Mouse (Mus musculus) frontal cortex, adult (tissue): ENCODE measurements around the gene Spata16.
"Not testable (repeated sequence)": the region's sequence is repeated elsewhere in the genome, so short reads cannot be mapped to it uniquely, and the experiment has no call there.

ENCODE experiments used
- ATAC-seq: cut with Nextera tagmentation; 2 replicates; pipeline ENCODE4 v1.9.2; 2017; ENCODE audit warnings: mild to moderate bottlenecking, moderate library complexity, mixed read lengths; ENCODE audit not compliant: low TSS enrichment

Spata16 gene

GRCm38 (mm10) chr3:26637402-26637801, at the start of gene Spata16:
Gene Spata16 (plus strand): TSS chr3:26637620.
- no peak for ATAC-seq

- ATAC-seq, result no peak
Observed at GRCm38 (mm10) chr3:26604861-26605260, 32.6 kb upstream of the Spata16 start.

- ATAC-seq, result no peak
Observed at GRCm38 (mm10) chr3:26608531-26608930, 28.9 kb upstream of the Spata16 start.

GRCm38 (mm10) chr3:26639214-26639613, 1.8 kb downstream of the Spata16 start:
- peak; percentile 55 for ATAC-seq

GRCm38 (mm10) chr3:26639851-26640250, 2.4 kb downstream of the Spata16 start:
- ATAC-seq, result no peak

- no peak for ATAC-seq
Observed at GRCm38 (mm10) chr3:26640321-26641075, 3.1 kb downstream of the Spata16 start.

- ATAC-seq, result no peak
Observed at GRCm38 (mm10) chr3:26641351-26642249, 4.2 kb downstream of the Spata16 start.

GRCm38 (mm10) chr3:26644136-26644535, 6.7 kb downstream of the Spata16 start:
- no peak for ATAC-seq

GRCm38 (mm10) chr3:26646834-26647233, 9.4 kb downstream of the Spata16 start:
- ATAC-seq, result no peak

- peak; percentile 72 for ATAC-seq
Observed at GRCm38 (mm10) chr3:26685832-26686231, 48.4 kb downstream of the Spata16 start.

- ATAC-seq, result not testable (repeated sequence)
Observed at GRCm38 (mm10) chr3:26709492-26709891, 72.1 kb downstream of the Spata16 start.

- ATAC-seq, result no peak
Observed at GRCm38 (mm10) chr3:26727526-26727925, 90.1 kb downstream of the Spata16 start.

GRCm38 (mm10) chr3:26750492-26750891, 113.1 kb downstream of the Spata16 start:
- ATAC-seq, result no peak

GRCm38 (mm10) chr3:26752441-26752840, 115.0 kb downstream of the Spata16 start:
- ATAC-seq, result no peak

- ATAC-seq, result peak; percentile 88
Observed at GRCm38 (mm10) chr3:26793334-26794101, 156.1 kb downstream of the Spata16 start.

GRCm38 (mm10) chr3:26795851-26796538, 158.6 kb downstream of the Spata16 start:
- ATAC-seq, result no peak

GRCm38 (mm10) chr3:26796954-26797353, 159.5 kb downstream of the Spata16 start:
- ATAC-seq, result peak; percentile 69

- ATAC-seq, result peak; percentile 55
Observed at GRCm38 (mm10) chr3:26814307-26814706, 176.9 kb downstream of the Spata16 start.

GRCm38 (mm10) chr3:26815764-26816163, 178.3 kb downstream of the Spata16 start:
- peak; percentile 84 for ATAC-seq

- peak; percentile 95 for ATAC-seq
Observed at GRCm38 (mm10) chr3:26819398-26819797, 182.0 kb downstream of the Spata16 start.
